Mouse (Mus musculus): Measurements from ENCODE around the gene Alpk1. TPM values are rescaled to one million over a fixed set of nuclear protein-coding genes. Genes with fewer than 3 reads are reported as not detected.

Gene Alpk1
- total RNA-seq, 1 experiment, result 0.80 TPM

- DNase-seq (ENCODE audit: low read depth, low spot score), result no peak
- Histone ChIP-seq H3K9ac (ENCODE audit: insufficient read depth, low read depth, low read length, poor library complexity, severe bottlenecking) (no peak overlapping the region), H3K9me3 (ENCODE audit: control insufficient read depth, insufficient read depth, low read depth, low read length) (no peaks in the 10 kb centered on the region), H3K4me3 (ENCODE audit: insufficient read depth in 1 of 2, low read depth in 1 of 2, low read length in 2 of 2, poor library complexity in 1 of 2, severe bottlenecking in 1 of 2) (no peak overlapping the region), H3K27ac (ENCODE audit: insufficient read depth, low read depth, low read length, poor library complexity, severe bottlenecking) (no peak overlapping the region), H3K4me1 (ENCODE audit: control insufficient read depth in 2 of 2, insufficient read depth in 2 of 2, low read length in 2 of 2, poor library complexity in 1 of 2) (no peaks in the 10 kb centered on the region), H3K36me3 (ENCODE audit: control insufficient read depth, insufficient read depth, low read length, poor library complexity, severe bottlenecking) (no peaks in the 10 kb centered on the region)
- TF ChIP-seq MAFK (IDR thresholded peaks at IDR 0.05; ENCODE audit: insufficient read depth, low read depth, low read length), result no peak
- no peak for TF ChIP-seq ZC3H11A (IDR thresholded peaks at IDR 0.05; ENCODE audit: borderline replicate concordance, low read depth, low read length)
- TF ChIP-seq CHD2 (IDR thresholded peaks at IDR 0.05; ENCODE audit: low read depth, low read length), result no peak
- TF ChIP-seq HCFC1 (IDR thresholded peaks at IDR 0.05; ENCODE audit: borderline replicate concordance, insufficient read depth, low read length), result no peak
- no peak for TF ChIP-seq ZNF384 (IDR thresholded peaks at IDR 0.05; ENCODE audit: low read depth, low read length)
- in situ Hi-C loops (cut with MboI; ENCODE audit: low sequenced_read_pairs in 2 of 2, unreplicated experiment in 2 of 2), result no loop called here
Measured at GRCm38 (mm10) chr3:127713112-127713511, 67.2 kb downstream of the Alpk1 start.

GRCm38 (mm10) chr3:127711536-127711935 lies 68.8 kb downstream of the Alpk1 start:
- no peak for TF ChIP-seq ZNF384 (IDR thresholded peaks at IDR 0.05; ENCODE audit: low read depth, low read length)
- no peak for TF ChIP-seq ZC3H11A (IDR thresholded peaks at IDR 0.05; ENCODE audit: borderline replicate concordance, low read depth, low read length)
- no peak for TF ChIP-seq CHD2 (IDR thresholded peaks at IDR 0.05; ENCODE audit: low read depth, low read length)
- TF ChIP-seq MAFK (IDR thresholded peaks at IDR 0.05; ENCODE audit: insufficient read depth, low read depth, low read length), result no peak
- TF ChIP-seq HCFC1 (IDR thresholded peaks at IDR 0.05; ENCODE audit: borderline replicate concordance, insufficient read depth, low read length), result no peak
- DNase-seq (ENCODE audit: low read depth, low spot score), result no peak
- in situ Hi-C loops (cut with MboI; ENCODE audit: low sequenced_read_pairs in 2 of 2, unreplicated experiment in 2 of 2), result no loop called here
- no peaks in the 10 kb centered on the region for H3K4me1 ChIP-seq (ENCODE audit: control insufficient read depth in 2 of 2, insufficient read depth in 2 of 2, low read length in 2 of 2, poor library complexity in 1 of 2)
- no peaks in the 10 kb centered on the region for H3K9me3 ChIP-seq (ENCODE audit: control insufficient read depth, insufficient read depth, low read depth, low read length)
- no peak overlapping the region for H3K4me3 ChIP-seq (ENCODE audit: insufficient read depth in 1 of 2, low read depth in 1 of 2, low read length in 2 of 2, poor library complexity in 1 of 2, severe bottlenecking in 1 of 2)
- no peaks in the 10 kb centered on the region for H3K36me3 ChIP-seq (ENCODE audit: control insufficient read depth, insufficient read depth, low read length, poor library complexity, severe bottlenecking)
- no peak overlapping the region for H3K27ac ChIP-seq (ENCODE audit: insufficient read depth, low read depth, low read length, poor library complexity, severe bottlenecking)
- H3K9ac ChIP-seq (ENCODE audit: insufficient read depth, low read depth, low read length, poor library complexity, severe bottlenecking), result no peak overlapping the region

- no peaks in the 10 kb centered on the region for H3K4me1 ChIP-seq (ENCODE audit: control insufficient read depth in 2 of 2, insufficient read depth in 2 of 2, low read length in 2 of 2, poor library complexity in 1 of 2)
- no peaks in the 10 kb centered on the region for H3K36me3 ChIP-seq (ENCODE audit: control insufficient read depth, insufficient read depth, low read length, poor library complexity, severe bottlenecking)
- DNase-seq (ENCODE audit: low read depth, low spot score), result no peak
- in situ Hi-C loops (cut with MboI; ENCODE audit: low sequenced_read_pairs in 2 of 2, unreplicated experiment in 2 of 2), result no loop called here
- H3K27ac ChIP-seq (ENCODE audit: insufficient read depth, low read depth, low read length, poor library complexity, severe bottlenecking), result no peak overlapping the region
- no peak overlapping the region for H3K4me3 ChIP-seq (ENCODE audit: insufficient read depth in 1 of 2, low read depth in 1 of 2, low read length in 2 of 2, poor library complexity in 1 of 2, severe bottlenecking in 1 of 2)
- no peak overlapping the region for H3K9ac ChIP-seq (ENCODE audit: insufficient read depth, low read depth, low read length, poor library complexity, severe bottlenecking)
- TF ChIP-seq ZNF384 (IDR thresholded peaks at IDR 0.05; ENCODE audit: low read depth, low read length) (no peak), ZC3H11A (IDR thresholded peaks at IDR 0.05; ENCODE audit: borderline replicate concordance, low read depth, low read length) (no peak), HCFC1 (IDR thresholded peaks at IDR 0.05; ENCODE audit: borderline replicate concordance, insufficient read depth, low read length) (no peak), MAFK (IDR thresholded peaks at IDR 0.05; ENCODE audit: insufficient read depth, low read depth, low read length) (no peak), CHD2 (IDR thresholded peaks at IDR 0.05; ENCODE audit: low read depth, low read length) (no peak)
- no peaks in the 10 kb centered on the region for H3K9me3 ChIP-seq (ENCODE audit: control insufficient read depth, insufficient read depth, low read depth, low read length)
Measured at GRCm38 (mm10) chr3:127707089-127707485, 73.2 kb downstream of the Alpk1 start.

- Histone ChIP-seq H3K27ac (ENCODE audit: insufficient read depth, low read depth, low read length, poor library complexity, severe bottlenecking) (no peak overlapping the region), H3K9ac (ENCODE audit: insufficient read depth, low read depth, low read length, poor library complexity, severe bottlenecking) (no peak overlapping the region), H3K4me1 (ENCODE audit: control insufficient read depth in 2 of 2, insufficient read depth in 2 of 2, low read length in 2 of 2, poor library complexity in 1 of 2) (no peaks in the 10 kb centered on the region), H3K36me3 (ENCODE audit: control insufficient read depth, insufficient read depth, low read length, poor library complexity, severe bottlenecking) (no peaks in the 10 kb centered on the region), H3K4me3 (ENCODE audit: insufficient read depth in 1 of 2, low read depth in 1 of 2, low read length in 2 of 2, poor library complexity in 1 of 2, severe bottlenecking in 1 of 2) (no peak overlapping the region), H3K9me3 (ENCODE audit: control insufficient read depth, insufficient read depth, low read depth, low read length) (no peaks in the 10 kb centered on the region)
- in situ Hi-C loops (cut with MboI; ENCODE audit: low sequenced_read_pairs in 2 of 2, unreplicated experiment in 2 of 2), result no loop called here
- TF ChIP-seq HCFC1 (IDR thresholded peaks at IDR 0.05; ENCODE audit: borderline replicate concordance, insufficient read depth, low read length) (no peak), MAFK (IDR thresholded peaks at IDR 0.05; ENCODE audit: insufficient read depth, low read depth, low read length) (no peak), ZC3H11A (IDR thresholded peaks at IDR 0.05; ENCODE audit: borderline replicate concordance, low read depth, low read length) (no peak), ZNF384 (IDR thresholded peaks at IDR 0.05; ENCODE audit: low read depth, low read length) (no peak), CHD2 (IDR thresholded peaks at IDR 0.05; ENCODE audit: low read depth, low read length) (no peak)
- DNase-seq (ENCODE audit: low read depth, low spot score), result no peak
Measured at GRCm38 (mm10) chr3:127706445-127707088, 73.8 kb downstream of the Alpk1 start.
